ENCODE assay signal across 17 mouse cellular contexts in genomic region chr3:88923989-88924591, GRCm38 (mm10). TPM values are rescaled to one million over a fixed set of nuclear protein-coding genes. Genes with fewer than 3 reads are reported as not detected.
DNase-seq lines count a peak whose midpoint lies in the region; ATAC-seq and TF ChIP-seq lines count a peak whose summit lies in the region.
"Had no signal": no experiment of that assay in that cellular context is flagged by ENCODE, and none has a peak within 500 bp of the region (broad histone marks: within the 10 kb centered on the region; RNA-seq: fewer than 3 reads in every experiment).

No protein-coding gene starts in this region.

- no peak overlapping the region for H3K4me2 ChIP-seq in midbrain, embryonic 11.5 days
- H3K4me2 ChIP-seq in heart, embryonic 13.5 days, result peak overlapping the region; percentile 38
- no peak overlapping the region for H3K4me2 ChIP-seq in stomach, postnatal 0 days (replicated peaks; ENCODE audit: low read depth)
- H3K4me2 ChIP-seq: forebrain, embryonic 12.5 days; hindbrain, embryonic 13.5 days; midbrain, embryonic 15.5 days; neural tube, embryonic 12.5 days had no signal

- TF ChIP-seq CTCF in testis, adult 2 months (IDR thresholded peaks at IDR 0.05; ENCODE audit: control insufficient read depth, insufficient read depth, insufficient replicate concordance, low read depth, low read length), result no peak
- TF ChIP-seq CTCF in stomach, postnatal 0 days (IDR thresholded peaks at IDR 0.05; ENCODE audit: low read depth), result no peak

- H3K4me1 ChIP-seq in midbrain, embryonic 11.5 days (ENCODE audit: control insufficient read depth, insufficient read depth, low read length), result no peaks in the 10 kb centered on the region
- no peaks in the 10 kb centered on the region for H3K4me1 ChIP-seq in midbrain, embryonic 10.5 days
- peaks cover 32% of the 10 kb centered on the region for H3K4me1 ChIP-seq in heart, embryonic 13.5 days
- H3K4me1 ChIP-seq in testis, adult 2 months (ENCODE audit: control insufficient read depth, insufficient read depth, low read length), result peaks cover 3% of the 10 kb centered on the region; the same call in 1 of the 2 replicates
- no peaks in the 10 kb centered on the region for H3K4me1 ChIP-seq in stomach, postnatal 0 days (replicated peaks; ENCODE audit: control insufficient read depth, insufficient read depth)
- H3K4me1 ChIP-seq: forebrain, embryonic 12.5 days; hindbrain, embryonic 13.5 days; midbrain, embryonic 15.5 days; neural tube, embryonic 12.5 days had no signal

- H3K36me3 ChIP-seq in midbrain, embryonic 11.5 days (ENCODE audit: control insufficient read depth, insufficient read depth, low read length), result peaks cover 39% of the 10 kb centered on the region
- H3K36me3 ChIP-seq in midbrain, embryonic 10.5 days, result peaks cover 93% of the 10 kb centered on the region
- peaks cover 92% of the 10 kb centered on the region for H3K36me3 ChIP-seq in heart, embryonic 13.5 days
- H3K36me3 ChIP-seq in testis, adult 2 months (ENCODE audit: control insufficient read depth, insufficient read depth, low read length), result peaks cover 6% of the 10 kb centered on the region
- peaks cover 39% of the 10 kb centered on the region for H3K36me3 ChIP-seq in stomach, postnatal 0 days (ENCODE audit: control insufficient read depth, insufficient read depth, low read length)

- no peak overlapping the region for H3K27ac ChIP-seq in midbrain, embryonic 11.5 days (ENCODE audit: low read depth, low read length)
- H3K27ac ChIP-seq in midbrain, embryonic 10.5 days (replicated peaks), result no peak overlapping the region
- peak overlapping the region; percentile 61 for H3K27ac ChIP-seq in heart, embryonic 13.5 days (replicated peaks)
- H3K27ac ChIP-seq in testis, adult 2 months (ENCODE audit: control insufficient read depth, insufficient read depth, low read depth, low read length), result peak overlapping the region; percentile 90
- H3K27ac ChIP-seq in stomach, postnatal 0 days (replicated peaks), result no peak overlapping the region
- H3K27ac ChIP-seq: forebrain, embryonic 12.5 days; hindbrain, embryonic 13.5 days; midbrain, embryonic 15.5 days; neural tube, embryonic 12.5 days had no signal

- H3K9ac ChIP-seq in midbrain, embryonic 11.5 days (ENCODE audit: low read length), result no peak overlapping the region
- H3K9ac ChIP-seq in heart, embryonic 13.5 days, result 0 out of 2 replicates have a peak overlapping the region, but pooled peaks have one; percentile 0
- H3K9ac ChIP-seq in stomach, postnatal 0 days (ENCODE audit: low read length), result no peak overlapping the region
- H3K9ac ChIP-seq: forebrain, embryonic 12.5 days; hindbrain, embryonic 13.5 days; midbrain, embryonic 15.5 days; neural tube, embryonic 12.5 days had no signal

- peak; percentile 46; the same call in 1 of the 2 replicates for TF ChIP-seq POLR2A in testis, adult 2 months (IDR thresholded peaks at IDR 0.05; ENCODE audit: control insufficient read depth, low read depth, low read length)

- WGBS in midbrain, embryonic 11.5 days, result 93% methylated on average over 8 of the region's 8 CpGs
- WGBS in midbrain, embryonic 10.5 days, result 94% methylated on average over 8 of the region's 8 CpGs
- WGBS in heart, embryonic 13.5 days, result 44% methylated on average over 8 of the region's 8 CpGs
- 81% methylated on average over 8 of the region's 8 CpGs for WGBS in stomach, postnatal 0 days

- no peaks in the 10 kb centered on the region for H3K9me3 ChIP-seq in midbrain, embryonic 11.5 days (ENCODE audit: control insufficient read depth, low read length)
- peaks cover 7% of the 10 kb centered on the region; the same call in 1 of the 2 replicates for H3K9me3 ChIP-seq in midbrain, embryonic 10.5 days (replicated peaks)
- 0 out of 2 replicates have a peak, but pooled peaks cover 9% of the 10 kb centered on the region for H3K9me3 ChIP-seq in heart, embryonic 13.5 days
- no peaks in the 10 kb centered on the region for H3K9me3 ChIP-seq in stomach, postnatal 0 days (ENCODE audit: control insufficient read depth, low read length)
- H3K9me3 ChIP-seq: forebrain, embryonic 12.5 days; hindbrain, embryonic 13.5 days; midbrain, embryonic 15.5 days had no signal

- no peak for TF ChIP-seq EP300 in stomach, postnatal 0 days (optimal IDR thresholded peaks at IDR 0.05)

- DNase-seq in adrenal gland, adult (ENCODE audit: inconsistent age in 2 of 2, low spot score in 1 of 2), result peak; percentile 68 to 75
- no peak for DNase-seq in adrenal gland, postnatal 4 days (ENCODE audit: low spot score in 2 of 2)
- DNase-seq in midbrain, embryonic 11.5 days (ENCODE audit: low spot score, missing footprints), result peak; percentile 49
- DNase-seq in midbrain, embryonic 10.5 days (ENCODE audit: low spot score), result no peak
- no peak for DNase-seq in stomach, postnatal 0 days (ENCODE audit: low spot score)
- no peak for DNase-seq in B cell, adult 2 months
- DNase-seq: cerebellum, adult 9-11 months; kidney, adult 11 months; lung, postnatal 14 days; right cerebral cortex, postnatal 25 days; thymus, postnatal 4 days had no signal

- no peaks in the 10 kb centered on the region for H3K27me3 ChIP-seq in midbrain, embryonic 11.5 days (ENCODE audit: control insufficient read depth, insufficient read depth, low read length)
- H3K27me3 ChIP-seq in midbrain, embryonic 10.5 days (ENCODE audit: low read depth, poor library complexity, severe bottlenecking), result no peaks in the 10 kb centered on the region
- no peaks in the 10 kb centered on the region for H3K27me3 ChIP-seq in heart, embryonic 13.5 days (replicated peaks)
- no peaks in the 10 kb centered on the region for H3K27me3 ChIP-seq in testis, adult 2 months (ENCODE audit: control insufficient read depth, insufficient read depth, low read length)
- no peaks in the 10 kb centered on the region for H3K27me3 ChIP-seq in stomach, postnatal 0 days (ENCODE audit: control insufficient read depth, insufficient read depth, low read length)
- H3K27me3 ChIP-seq: forebrain, embryonic 12.5 days; hindbrain, embryonic 13.5 days; midbrain, embryonic 15.5 days; neural tube, embryonic 12.5 days had no signal

- H3K4me3 ChIP-seq in midbrain, embryonic 11.5 days (ENCODE audit: low read depth, low read length), result no peak overlapping the region
- H3K4me3 ChIP-seq in midbrain, embryonic 10.5 days, result no peak overlapping the region
- H3K4me3 ChIP-seq in heart, embryonic 13.5 days, result no peak overlapping the region
- no peak overlapping the region for H3K4me3 ChIP-seq in testis, adult 2 months (ENCODE audit: control insufficient read depth, low read depth, low read length)
- H3K4me3 ChIP-seq in stomach, postnatal 0 days (ENCODE audit: low read depth, low read length), result no peak overlapping the region
- H3K4me3 ChIP-seq: forebrain, embryonic 12.5 days; hindbrain, embryonic 13.5 days; midbrain, embryonic 15.5 days; neural tube, embryonic 12.5 days had no signal

- no peak for ATAC-seq in midbrain, embryonic 11.5 days (ENCODE audit: low FRiP score)
- no peak for ATAC-seq in heart, embryonic 13.5 days (ENCODE audit: extremely low read depth, insufficient number of reproducible peaks, low FRiP score, low TSS enrichment)
- ATAC-seq in stomach, postnatal 0 days (ENCODE audit: low FRiP score, low TSS enrichment), result no peak
- ATAC-seq: midbrain, embryonic 15.5 days had no signal

RNA-seq across cellular contexts. Expression of gene Msto1, which starts 10.3 kb away (rescaled TPM):
- total RNA-seq in adrenal gland, postnatal 4 days (2021), result 10 to 100 TPM; 37.1 to 39.5 TPM
- 50.6 and 50.9 TPM in 2 replicates for polyA plus RNA-seq in midbrain, embryonic 11.5 days (2014; fragmentation: Nextera tagmentation; extraction: Ambion mirVana)
- polyA plus RNA-seq in midbrain, embryonic 10.5 days (2016; fragmentation: Nextera tagmentation; extraction: Ambion mirVana), result 68.9 and 70.8 TPM in 2 replicates
- 48.6 and 52.3 TPM in 2 replicates for polyA plus RNA-seq in heart, embryonic 13.5 days (2015; fragmentation: Nextera tagmentation; extraction: Ambion mirVana)
- 224 and 232 TPM in 2 replicates for polyA plus RNA-seq in testis, adult 2 months (2012; rRNA removed)
- polyA plus RNA-seq in stomach, postnatal 0 days (2015; fragmentation: Nextera tagmentation; extraction: Ambion mirVana), result 23.6 and 24.9 TPM in 2 replicates

RNA-seq across cellular contexts. Expression of gene Ash1l, which starts 26.3 kb away (rescaled TPM):
- 10 to 100 TPM; 47.3 to 51.6 TPM for total RNA-seq in adrenal gland, postnatal 4 days (2021)
- 12.7 and 14.5 TPM in 2 replicates for polyA plus RNA-seq in midbrain, embryonic 11.5 days (2014; fragmentation: Nextera tagmentation; extraction: Ambion mirVana)
- 13.4 and 14.3 TPM in 2 replicates for polyA plus RNA-seq in midbrain, embryonic 10.5 days (2016; fragmentation: Nextera tagmentation; extraction: Ambion mirVana)
- 12.4 and 12.8 TPM in 2 replicates for polyA plus RNA-seq in heart, embryonic 13.5 days (2015; fragmentation: Nextera tagmentation; extraction: Ambion mirVana)
- polyA plus RNA-seq in testis, adult 2 months (2012; rRNA removed), result 5.6 and 6.1 TPM in 2 replicates
- 8.6 and 9.2 TPM in 2 replicates for polyA plus RNA-seq in stomach, postnatal 0 days (2015; fragmentation: Nextera tagmentation; extraction: Ambion mirVana)

RNA-seq across cellular contexts. Expression of gene Dap3, which starts 26.9 kb away (rescaled TPM):
- total RNA-seq in adrenal gland, postnatal 4 days (2021), result 100 to 1,000 TPM; 115 to 118 TPM
- 148 and 157 TPM in 2 replicates for polyA plus RNA-seq in midbrain, embryonic 11.5 days (2014; fragmentation: Nextera tagmentation; extraction: Ambion mirVana)
- polyA plus RNA-seq in midbrain, embryonic 10.5 days (2016; fragmentation: Nextera tagmentation; extraction: Ambion mirVana), result 131 TPM in 2 replicates
- polyA plus RNA-seq in heart, embryonic 13.5 days (2015; fragmentation: Nextera tagmentation; extraction: Ambion mirVana), result 125 and 132 TPM in 2 replicates
- 181 and 189 TPM in 2 replicates for polyA plus RNA-seq in testis, adult 2 months (2012; rRNA removed)
- polyA plus RNA-seq in stomach, postnatal 0 days (2015; fragmentation: Nextera tagmentation; extraction: Ambion mirVana), result 99.0 and 105 TPM in 2 replicates

Comparison
In these comparisons a context has a peak if more than half of its experiments do, and no peak if none do; other contexts are left out.
1. DNase-seq: peak in adrenal gland, adult (2 of 2) and midbrain, embryonic 11.5 days (single experiment); none in adrenal gland, postnatal 4 days (0 of 2), midbrain, embryonic 10.5 days (single experiment), stomach, postnatal 0 days (single experiment) and B cell, adult 2 months (0 of 2).
2. H3K27ac ChIP-seq: peak in heart, embryonic 13.5 days (single experiment) and testis, adult 2 months (single experiment); none in midbrain, embryonic 11.5 days (single experiment), midbrain, embryonic 10.5 days (single experiment) and stomach, postnatal 0 days (single experiment).